Mouse (Mus musculus) left cerebral cortex, adult 11 months (tissue): ENCODE measurements around the gene Slc29a4.

Experiments
- DNase-seq: peaks from one replicate; pipeline ENCODE4 v3.0.0; 2022; ENCODE audit warnings: low spot score

Gene Slc29a4

DNA sequence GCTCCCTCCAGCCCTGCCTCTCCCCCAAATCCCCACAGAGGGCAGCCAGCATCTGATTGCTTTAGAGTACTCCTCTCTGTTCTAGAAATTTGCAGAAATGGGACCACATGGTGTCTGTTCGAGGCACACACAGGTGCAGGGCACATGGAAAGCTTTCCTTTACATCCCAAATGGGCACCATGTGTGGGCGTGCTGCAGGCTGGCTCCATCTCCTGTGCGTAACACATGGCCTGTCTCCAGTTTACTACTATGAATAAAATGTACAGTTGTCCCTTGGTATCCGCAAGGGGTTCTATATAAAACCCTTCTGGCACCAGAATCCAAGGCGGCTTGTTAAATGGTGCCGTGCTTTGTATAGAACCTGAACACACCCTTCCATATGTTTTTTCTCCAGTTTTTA is 4.6 kb downstream of the Slc29a4 start:
- peak; percentile 73 for DNase-seq

DNA sequence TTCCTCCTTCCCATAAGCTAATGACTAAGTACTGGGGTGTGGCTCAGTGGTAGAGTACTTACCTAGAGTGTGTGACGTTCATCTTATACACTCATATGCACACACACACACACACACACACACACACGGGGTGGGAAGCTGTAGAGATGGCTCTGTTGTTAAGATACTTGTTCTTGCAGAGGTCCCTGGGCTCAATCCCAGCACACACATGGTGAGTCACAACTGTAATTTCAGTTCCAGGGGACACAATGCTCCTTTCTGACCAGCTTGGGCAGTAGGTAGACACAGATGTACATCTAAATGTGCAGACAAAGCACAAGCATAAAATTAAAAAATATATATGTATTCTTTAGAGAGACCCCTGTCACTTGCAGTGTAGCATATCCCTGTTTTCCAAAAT is 5.4 kb downstream of the Slc29a4 start:
- no peak for DNase-seq

DNA sequence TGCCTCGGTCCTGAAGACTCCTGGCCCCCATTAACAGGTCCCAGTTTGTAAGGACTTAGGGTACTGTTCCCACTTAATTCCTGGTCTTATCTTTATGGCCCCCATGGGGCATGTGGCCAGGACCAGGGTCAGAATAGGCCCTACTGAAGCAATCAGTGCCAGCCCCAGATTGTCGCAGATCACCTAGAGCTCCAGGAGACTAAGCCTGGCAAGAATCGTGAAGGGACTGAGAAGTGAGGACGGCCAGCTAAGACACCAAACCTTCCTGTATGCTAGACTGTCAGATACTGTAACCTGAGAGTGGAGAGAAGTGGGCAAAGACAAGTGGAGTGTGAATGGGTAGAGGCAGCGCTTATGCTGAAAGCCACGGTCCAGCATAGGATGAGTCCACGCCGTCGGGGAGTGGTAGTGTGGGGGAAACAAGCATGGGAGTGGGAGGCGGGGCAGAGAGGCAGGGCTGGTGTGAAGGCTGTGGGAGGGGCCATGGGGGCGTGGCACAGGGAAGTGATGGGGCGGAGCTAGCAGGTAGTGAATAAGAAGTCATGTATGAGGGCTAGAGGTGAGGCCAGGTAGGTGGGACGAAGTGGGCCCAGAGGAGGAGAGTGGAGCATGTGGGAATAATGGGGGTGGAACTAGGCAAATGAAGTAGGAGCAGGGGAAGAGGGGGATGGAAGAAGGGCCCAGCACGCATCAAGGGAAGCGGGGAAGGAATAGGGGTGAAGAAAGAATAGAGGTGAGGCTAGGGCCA is 8.7 kb downstream of the Slc29a4 start:
- no peak for DNase-seq

DNA sequence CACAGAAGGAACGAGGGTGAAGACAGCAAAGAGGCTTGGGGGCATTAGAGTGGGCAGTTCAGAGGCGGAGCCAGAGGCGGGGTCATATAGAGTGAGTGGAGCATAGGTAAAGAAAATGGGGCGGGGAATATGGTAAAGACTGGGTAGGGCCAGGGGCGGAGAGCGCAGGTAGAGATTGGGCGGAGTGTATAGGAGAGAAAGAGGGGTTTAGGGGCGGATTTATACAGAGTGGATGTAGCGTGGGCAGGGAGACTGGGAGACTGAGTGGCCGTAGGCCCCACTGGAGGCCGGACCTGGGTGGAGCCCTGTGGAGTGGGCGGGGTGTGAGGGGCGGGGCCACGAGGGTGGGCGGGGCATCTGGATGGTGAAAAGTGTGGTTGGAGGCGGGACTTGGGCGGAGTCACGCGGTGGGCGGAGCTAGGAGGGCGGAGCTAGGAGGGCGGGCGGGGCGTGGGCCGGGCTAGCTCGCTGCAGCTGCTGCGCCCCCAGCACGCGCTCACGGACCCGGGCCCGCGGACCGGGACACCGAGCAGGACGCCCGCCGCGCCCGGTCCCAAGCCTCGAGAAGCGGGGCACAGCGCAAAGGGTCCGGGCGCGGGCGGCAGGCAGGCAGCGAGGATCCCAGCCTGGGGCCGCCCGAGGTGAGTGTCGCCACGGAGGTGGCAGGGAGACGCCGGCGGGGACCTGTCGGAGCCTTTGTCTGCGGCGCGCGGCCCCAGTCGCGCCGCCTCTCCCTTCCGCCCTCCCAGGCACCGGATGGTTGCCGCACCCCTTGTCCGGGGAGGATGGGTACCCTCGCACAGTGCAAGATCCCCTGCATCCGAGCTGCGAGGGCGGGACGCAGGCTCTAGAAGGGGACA is 9.6 kb downstream of the Slc29a4 start:
- DNase-seq = no peak

DNA sequence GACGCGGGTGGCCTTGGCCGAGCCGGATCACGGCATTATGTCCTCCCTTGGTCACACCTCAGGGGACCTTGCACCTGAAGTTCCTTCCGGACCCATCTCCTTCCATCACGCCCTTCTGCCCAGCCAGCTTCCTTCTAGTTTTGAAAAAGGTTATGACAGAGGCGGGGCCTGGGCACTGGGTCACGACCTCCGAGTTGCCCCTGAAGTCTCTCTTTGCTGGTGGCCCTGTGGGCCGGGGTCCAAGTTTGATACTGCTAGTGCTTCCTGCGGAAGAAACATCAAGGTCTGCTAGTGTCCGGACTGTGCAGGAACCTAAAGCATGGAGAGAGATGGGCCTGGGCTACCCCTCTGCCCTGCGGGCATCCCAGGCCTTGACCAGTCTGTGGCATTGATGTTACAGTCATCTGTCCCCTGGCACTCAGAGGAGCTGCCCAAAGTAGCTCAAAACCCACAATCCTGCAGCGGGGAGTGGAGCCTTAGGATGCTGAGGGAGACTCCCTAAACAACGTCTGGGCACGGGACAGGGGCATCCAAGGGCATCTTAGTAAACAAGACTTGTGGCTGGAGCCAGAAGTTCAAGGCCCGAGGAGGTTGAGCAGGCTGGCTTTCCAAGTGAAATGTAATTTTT is 10.3 kb downstream of the Slc29a4 start:
- DNase-seq = no peak

DNA sequence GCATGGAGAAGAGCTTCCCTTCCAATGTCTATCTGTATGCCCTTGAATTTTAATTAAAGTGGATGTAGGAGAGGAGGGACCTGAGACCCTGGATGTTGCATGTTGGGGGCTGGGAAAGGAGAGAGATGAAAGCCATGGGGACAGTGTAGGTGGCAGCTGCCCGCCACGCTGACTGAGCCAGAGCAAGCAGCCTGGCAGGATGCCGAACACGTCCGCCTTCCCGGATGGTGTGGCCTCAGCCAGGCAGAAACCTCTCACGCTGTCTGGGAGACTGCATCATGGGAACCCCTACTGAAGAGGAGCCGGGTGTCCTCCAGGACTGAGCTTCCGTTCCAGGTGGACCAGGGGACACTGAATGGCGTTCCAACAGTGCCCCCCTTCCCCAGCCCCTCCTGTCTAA is 11.3 kb downstream of the Slc29a4 start:
- DNase-seq = no peak

DNA sequence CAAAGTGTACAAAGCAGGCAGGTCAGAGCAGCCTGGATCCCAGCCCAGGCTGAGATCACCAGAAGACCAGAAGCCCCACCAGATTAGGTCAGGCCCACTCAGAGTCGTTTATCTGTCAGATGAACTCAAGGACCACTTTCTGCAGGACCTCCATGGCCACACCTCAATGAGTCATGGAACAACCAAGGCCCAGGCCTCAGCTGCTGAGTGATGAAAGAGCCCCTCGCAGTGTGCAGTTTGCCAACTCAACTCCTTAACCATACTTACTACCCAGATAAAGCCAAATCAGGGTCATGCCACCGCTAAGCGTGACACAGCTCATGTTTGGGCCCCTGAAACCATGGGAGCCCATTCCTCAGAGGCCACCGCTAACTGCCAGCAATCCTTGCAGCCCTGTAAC is 15.4 kb downstream of the Slc29a4 start:
- DNase-seq = no peak

DNA sequence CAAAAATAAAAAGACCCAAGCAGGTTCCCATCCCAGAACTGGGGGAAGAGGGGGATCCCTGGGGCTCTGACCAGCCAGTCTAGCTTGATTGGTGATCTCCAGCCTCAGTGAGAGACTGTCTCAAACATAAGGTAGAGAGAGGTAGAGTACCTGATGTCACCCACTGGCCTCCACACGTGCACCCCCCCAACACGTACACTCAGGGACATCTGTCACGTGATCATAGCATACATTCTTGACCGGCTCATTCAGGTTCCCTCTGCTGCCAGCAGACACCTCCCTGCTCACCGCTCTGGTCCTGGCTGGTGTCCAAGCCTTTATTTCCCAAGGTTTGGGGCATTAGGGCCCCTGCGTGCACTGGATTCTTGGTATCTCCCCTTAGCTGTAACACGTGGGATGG is 17.1 kb downstream of the Slc29a4 start:
- DNase-seq = no peak

DNA sequence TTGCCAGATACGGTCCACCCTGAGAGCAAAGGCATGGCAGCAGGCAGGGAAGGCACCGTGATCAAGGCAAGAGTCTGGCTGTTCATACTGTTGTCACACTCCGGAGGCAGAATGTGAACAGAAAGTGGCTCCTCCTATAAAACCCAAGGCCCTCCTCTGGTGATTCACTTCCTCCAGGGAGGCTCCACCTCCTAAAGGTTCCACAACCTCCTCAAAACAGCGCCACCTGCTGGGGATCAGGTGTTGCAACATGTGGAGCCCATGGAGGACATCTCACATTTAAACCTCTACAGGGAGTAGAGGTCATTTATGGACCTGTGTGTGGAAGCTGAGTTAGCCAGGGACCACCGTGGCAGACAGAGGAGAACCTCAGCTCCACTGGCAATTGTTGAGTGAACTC is 20.1 kb downstream of the Slc29a4 start:
- DNase-seq = no peak

DNA sequence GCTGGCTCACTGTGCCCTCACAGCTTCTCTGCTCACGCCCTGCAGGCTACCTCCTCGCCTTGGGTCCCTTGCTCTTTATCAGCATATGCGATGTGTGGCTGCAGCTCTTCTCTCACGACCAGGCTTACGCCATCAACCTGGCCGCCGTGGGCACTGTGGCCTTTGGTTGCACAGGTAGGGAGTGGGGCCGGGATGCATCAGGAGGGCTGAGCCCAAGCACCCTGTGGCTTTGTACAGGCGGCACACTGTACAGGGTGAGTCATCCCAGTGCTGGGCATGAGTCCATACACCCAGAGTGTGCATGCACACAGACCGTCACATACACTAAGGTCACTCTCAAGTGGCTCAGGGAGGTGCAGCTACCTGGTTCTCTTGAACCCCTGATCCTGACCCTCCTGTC is 21.7 kb downstream of the Slc29a4 start:
- no peak for DNase-seq

DNA sequence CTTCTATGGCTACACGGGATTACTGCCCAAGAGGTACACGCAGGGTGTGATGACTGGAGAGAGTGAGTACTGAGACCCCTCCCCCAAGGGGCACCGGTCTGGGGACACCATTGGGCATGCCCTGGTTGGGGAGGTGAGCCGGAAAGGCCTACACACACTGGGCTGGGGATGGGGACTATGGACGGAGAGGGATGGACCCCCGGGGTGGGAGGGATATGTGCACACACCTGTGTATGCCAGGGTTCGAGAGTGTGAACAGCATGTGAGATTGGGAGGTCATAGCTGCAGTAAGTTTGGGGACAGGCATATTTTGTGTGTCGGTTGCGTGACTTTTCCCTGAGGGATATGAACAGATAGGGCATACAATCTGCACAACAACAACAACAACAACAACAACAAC is 22.7 kb downstream of the Slc29a4 start:
- no peak for DNase-seq

DNA sequence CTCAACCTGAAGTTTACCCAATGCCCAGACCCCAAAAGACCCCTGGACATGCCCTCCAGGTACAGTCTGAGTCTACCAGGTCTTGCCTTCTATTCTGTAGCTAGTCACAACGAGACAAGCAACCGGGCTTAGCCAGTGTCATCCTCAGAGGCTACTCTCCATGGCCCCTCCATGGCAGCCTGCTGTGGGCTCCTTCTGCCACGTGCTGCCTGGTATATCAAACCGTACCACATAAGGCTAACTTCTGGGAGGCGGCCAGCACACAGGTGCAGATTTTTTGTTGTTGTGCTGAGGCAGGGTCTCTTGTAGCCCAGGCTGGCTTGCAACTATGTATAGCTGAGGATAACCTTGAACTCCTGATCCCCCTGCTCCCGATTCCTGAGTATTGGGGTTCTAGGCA is 23.7 kb downstream of the Slc29a4 start:
- DNase-seq = no peak

DNA sequence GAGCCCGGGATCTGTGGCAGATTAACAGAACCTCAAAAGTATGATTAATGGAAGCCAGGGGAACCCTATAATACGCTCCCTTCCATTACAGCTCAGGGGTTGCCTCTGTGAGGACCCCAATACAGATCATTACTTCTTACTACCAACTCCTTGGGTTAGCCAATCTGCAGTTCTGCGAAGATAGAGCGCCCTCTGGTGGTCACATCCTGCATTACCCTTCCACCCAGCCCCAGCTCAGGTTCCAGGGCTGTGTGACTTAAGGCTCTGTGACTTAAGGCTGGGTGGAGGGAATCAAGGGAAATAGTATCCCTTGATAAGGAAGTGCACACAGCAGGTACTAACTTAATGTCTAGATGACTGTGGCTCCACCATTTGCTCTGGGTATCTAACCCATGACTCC is 25.7 kb downstream of the Slc29a4 start:
- DNase-seq = peak; percentile 69

DNA sequence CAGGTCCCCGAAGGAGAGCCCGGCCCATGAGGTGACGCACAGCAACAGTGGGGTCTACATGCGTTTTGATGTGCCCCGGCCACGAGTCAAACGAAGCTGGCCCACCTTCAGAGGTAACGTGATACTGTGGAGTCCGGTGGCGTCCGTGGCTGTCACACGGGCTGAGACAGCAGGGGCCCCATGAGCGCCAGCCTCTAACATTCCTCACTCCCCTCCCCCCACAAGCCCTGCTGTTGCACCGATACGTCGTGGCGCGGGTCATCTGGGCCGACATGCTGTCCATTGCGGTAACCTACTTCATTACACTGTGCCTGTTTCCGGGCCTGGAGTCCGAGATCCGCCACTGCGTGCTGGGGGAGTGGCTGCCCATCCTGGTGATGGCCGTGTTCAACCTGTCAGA is 26.2 kb downstream of the Slc29a4 start:
- no peak for DNase-seq

DNA sequence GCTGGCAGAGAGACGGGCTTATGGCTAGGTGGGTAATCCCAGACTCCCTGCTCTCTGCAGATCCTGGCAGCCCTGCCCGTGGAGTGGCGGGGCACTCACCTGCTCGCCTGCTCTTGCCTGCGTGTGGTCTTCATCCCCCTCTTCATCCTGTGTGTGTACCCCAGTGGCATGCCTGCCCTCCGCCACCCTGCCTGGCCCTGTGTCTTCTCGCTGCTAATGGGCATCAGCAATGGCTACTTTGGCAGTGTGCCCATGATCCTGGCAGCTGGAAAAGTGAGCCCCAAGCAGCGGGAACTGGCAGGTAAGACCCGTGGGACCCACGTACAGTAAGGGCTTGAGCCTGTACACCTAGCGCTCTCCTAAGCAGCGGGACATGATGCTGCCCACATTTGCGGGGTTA is 27.6 kb downstream of the Slc29a4 start:
- no peak for DNase-seq

DNA sequence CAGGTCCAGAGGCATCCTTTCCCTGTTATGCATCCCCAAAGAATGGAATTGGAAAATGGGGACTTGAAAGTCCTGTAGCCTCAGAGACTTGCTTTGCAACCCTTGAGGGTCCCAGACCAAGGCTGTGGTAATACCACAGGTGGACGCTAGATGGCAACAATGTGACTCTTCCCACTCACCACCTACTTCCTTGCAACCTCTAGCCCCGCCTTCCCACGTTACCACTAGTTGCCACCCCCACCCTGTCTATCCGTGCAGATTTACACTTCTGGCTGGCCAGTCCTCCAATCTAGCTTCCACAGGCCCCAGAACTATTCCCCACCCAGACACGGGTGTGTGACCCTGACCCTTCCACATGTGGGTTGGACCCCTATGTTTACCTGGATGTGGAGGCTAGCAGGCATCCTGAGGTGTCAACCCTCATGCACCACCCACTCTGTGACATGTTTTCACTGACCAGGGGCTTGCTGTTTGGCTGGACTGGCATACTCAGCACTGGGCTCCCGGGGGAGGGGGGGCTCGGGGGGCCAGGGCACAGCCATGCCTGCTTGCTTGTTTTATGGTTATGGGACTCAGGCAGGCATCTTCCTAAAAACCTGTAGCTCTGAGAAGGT is 31.3 kb downstream of the Slc29a4 start:
- no peak for DNase-seq

DNA sequence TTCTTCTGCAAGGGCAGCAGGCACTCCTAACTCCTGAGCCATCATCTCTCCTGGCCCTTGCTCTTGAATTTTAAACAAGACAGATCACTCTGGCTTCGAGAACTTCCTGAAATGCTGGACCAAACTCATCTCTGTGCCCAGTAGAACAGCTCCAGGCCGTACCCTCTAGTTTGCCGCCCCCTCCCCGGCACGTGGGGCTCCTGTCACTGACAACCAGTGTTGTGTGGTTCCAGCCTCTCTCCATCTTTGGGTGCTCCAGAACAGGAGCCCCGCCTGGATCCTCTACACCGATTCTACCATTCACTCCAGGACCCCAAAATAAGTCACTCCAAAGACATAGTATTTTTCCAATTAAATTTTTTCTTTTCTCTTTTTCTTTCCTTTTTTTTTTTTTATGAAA is 32.0 kb downstream of the Slc29a4 start:
- DNase-seq = no peak

DNA sequence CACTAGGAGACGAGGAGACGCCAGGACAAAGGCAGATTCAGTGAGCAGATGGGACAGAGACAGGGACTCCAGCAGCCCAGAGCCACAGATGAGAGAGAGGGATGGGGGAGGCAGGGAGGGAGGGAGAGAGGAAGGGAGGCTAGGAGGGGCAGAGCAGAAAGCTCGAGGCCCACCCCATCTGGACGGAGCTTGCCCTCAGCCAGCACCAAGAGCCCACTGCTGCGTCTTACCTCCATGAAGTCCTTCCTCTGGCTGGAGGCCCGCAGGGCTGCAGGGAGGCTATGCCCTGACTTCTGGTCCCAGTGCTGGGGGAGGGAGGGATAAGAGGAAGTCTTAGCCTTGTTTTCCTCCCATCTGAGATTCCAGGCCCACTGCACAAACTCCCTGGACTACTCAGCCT is 34.4 kb downstream of the Slc29a4 start:
- DNase-seq = no peak

DNA sequence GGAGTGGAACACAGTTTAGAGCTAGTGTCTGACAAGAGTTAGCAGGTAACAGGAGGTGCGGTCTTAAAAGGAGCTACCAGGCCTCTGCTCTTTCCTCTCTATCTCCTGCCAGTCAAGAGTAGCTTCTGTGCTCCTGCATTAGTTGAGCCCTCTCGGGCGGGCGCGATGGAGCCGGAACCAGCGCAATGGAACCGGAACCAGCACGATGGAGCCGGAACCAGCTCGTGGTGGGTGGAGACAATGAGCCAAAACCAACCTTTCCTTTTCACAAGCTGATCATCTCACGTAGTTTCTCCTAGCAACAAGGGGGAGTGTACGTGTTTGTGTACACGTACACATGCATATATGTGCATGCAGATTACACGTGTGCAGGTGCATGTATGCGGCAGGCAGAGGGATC is 36.0 kb downstream of the Slc29a4 start:
- no peak for DNase-seq

DNA sequence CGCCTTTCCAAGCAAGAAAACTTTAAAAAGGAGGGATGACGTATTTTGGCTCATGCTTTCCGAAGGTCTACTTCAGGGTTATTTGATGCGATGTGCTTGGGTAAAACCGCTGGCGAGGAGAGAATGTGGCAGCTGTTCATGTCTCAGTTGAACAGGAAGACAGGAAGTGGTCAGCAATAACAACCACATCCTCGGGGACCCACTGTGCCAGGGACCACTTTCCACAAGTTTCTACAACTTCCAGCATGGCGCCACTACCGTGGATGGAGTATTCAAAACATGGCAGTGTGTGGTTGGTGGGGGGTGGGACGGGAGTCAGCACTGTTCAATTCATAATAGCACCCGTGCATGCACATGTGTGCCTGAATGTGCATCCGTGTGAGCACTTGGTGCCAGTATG is 38.0 kb downstream of the Slc29a4 start:
- no peak for DNase-seq

DNA sequence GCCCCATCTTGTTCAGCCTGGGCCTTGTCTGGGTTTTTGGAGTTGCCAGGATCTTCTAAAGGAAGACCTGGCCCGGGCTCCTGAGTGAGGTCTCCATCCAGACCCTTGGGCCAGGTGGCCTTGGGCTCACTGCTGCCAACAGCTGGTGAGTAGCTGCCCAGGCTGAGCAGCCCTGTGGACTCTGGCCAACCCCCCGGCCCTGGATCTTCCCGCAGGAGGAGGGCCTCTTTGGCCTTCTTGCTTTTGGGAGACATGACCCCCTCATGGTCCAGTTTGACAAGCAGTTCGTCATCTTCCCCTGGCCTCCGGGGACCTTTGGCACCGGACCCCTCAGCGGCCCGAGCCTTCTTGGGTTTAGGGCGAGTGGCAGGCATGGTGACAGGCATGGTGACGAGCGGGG is 39.6 kb downstream of the Slc29a4 start:
- no peak for DNase-seq

DNA sequence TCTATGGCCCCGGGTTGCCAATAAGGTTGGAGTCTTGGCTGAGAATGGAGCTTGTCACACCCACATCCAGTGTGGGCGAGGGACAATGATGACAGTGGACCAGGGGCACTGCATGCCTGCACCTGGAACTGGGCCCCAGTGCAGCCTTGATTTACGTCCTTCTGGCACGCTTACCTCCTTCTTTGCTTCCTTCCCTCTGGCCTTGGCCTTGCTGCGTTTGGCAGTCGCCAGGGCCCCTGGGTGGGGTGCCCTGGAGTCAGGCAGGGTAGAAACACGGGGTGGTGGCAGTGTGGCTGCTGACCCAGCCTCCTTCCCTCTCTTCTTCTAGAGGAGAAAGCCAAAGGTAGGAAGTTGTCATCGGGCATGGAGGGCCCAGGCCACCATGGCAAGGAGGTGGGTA is 47.6 kb downstream of the Slc29a4 start:
- DNase-seq = no peak
